Mouse (Mus musculus): ENCODE data around the gene Uvrag. TPM values are rescaled to one million over a fixed set of nuclear protein-coding genes. Genes with fewer than 3 reads are reported as not detected.

Gene Uvrag
- total and polyA plus RNA-seq, 3 experiments = 15.0 to 19.5 TPM; not detected in 1

GRCm38 (mm10) chr7:98887811-98888261 lies 253.1 kb downstream of the Uvrag start:
- DNase-seq (ENCODE audit: low read depth, low spot score) = peak; percentile 61
- H3K4me3 ChIP-seq (ENCODE audit: control insufficient read depth in 1 of 2, insufficient read depth in 1 of 2, low read depth in 2 of 2, low read length in 2 of 2) = no peak overlapping the region
- H3K79me2 ChIP-seq (ENCODE audit: control insufficient read depth, insufficient read depth, low read length, poor library complexity) = no peaks in the 10 kb centered on the region
- no peaks in the 10 kb centered on the region for H3K9me3 ChIP-seq (replicated peaks; ENCODE audit: insufficient read depth, low read length)
- TF ChIP-seq KAT2A (conservative IDR thresholded peaks at IDR 0.05; ENCODE audit: low read depth, low read length) (no peak), TCF12 (IDR thresholded peaks at IDR 0.05; ENCODE audit: low read depth, low read length) (no peak), ZKSCAN1 (IDR thresholded peaks at IDR 0.05; ENCODE audit: low read depth, low read length) (no peak), BHLHE40 (IDR thresholded peaks at IDR 0.05; ENCODE audit: borderline replicate concordance, low read depth, low read length) (no peak), SIN3A (IDR thresholded peaks at IDR 0.05; ENCODE audit: low read length) (no peak), POLR2AphosphoS2 (IDR thresholded peaks at IDR 0.05; ENCODE audit: low read length) (no peak)
- H3K36me3 ChIP-seq (ENCODE audit: control insufficient read depth in 1 of 2, insufficient read depth in 2 of 2, low read length in 2 of 2) = no peaks in the 10 kb centered on the region
- H3K9ac ChIP-seq (ENCODE audit: control insufficient read depth, low read depth, low read length, poor library complexity, severe bottlenecking) = no peak overlapping the region
- no peak overlapping the region for H3K27ac ChIP-seq (ENCODE audit: control insufficient read depth, low read depth, low read length)
- no peaks in the 10 kb centered on the region for H3K4me1 ChIP-seq (ENCODE audit: control insufficient read depth in 1 of 2, insufficient read depth in 2 of 2, low read length in 2 of 2)
- H3K27me3 ChIP-seq (ENCODE audit: control insufficient read depth in 1 of 2, insufficient read depth in 2 of 2, low read length in 2 of 2) = no peaks in the 10 kb centered on the region

GRCm38 (mm10) chr7:98881887-98882286 lies 259.1 kb downstream of the Uvrag start:
- H3K27me3 ChIP-seq (ENCODE audit: control insufficient read depth in 1 of 2, insufficient read depth in 2 of 2, low read length in 2 of 2) = no peaks in the 10 kb centered on the region
- no peaks in the 10 kb centered on the region for H3K9me3 ChIP-seq (replicated peaks; ENCODE audit: insufficient read depth, low read length)
- TF ChIP-seq CTCF (IDR thresholded peaks at IDR 0.05 in 2 of 3, conservative IDR thresholded peaks at IDR 0.05 in 1 of 3; ENCODE audit: control insufficient read depth in 1 of 3, insufficient read depth in 1 of 3, low read depth in 2 of 3, low read length in 3 of 3, poor library complexity in 1 of 3, severe bottlenecking in 1 of 3) (peak in 2 of 3 experiments; percentile 44 to 50; a peak in 4 of 6 replicates), MAZ (IDR thresholded peaks at IDR 0.05; ENCODE audit: low read depth, low read length) (no peak), RAD21 (IDR thresholded peaks at IDR 0.05; ENCODE audit: low read depth, low read length) (peak; percentile 26), SMC3 (IDR thresholded peaks at IDR 0.05; ENCODE audit: low read depth, low read length) (peak; percentile 63), ZKSCAN1 (IDR thresholded peaks at IDR 0.05; ENCODE audit: low read depth, low read length) (no peak)
- DNase-seq (ENCODE audit: low read depth, low spot score) = peak; percentile 10
- no peak overlapping the region for H3K4me3 ChIP-seq (ENCODE audit: control insufficient read depth in 1 of 2, insufficient read depth in 1 of 2, low read depth in 2 of 2, low read length in 2 of 2)
- no peak overlapping the region for H3K9ac ChIP-seq (ENCODE audit: control insufficient read depth, low read depth, low read length, poor library complexity, severe bottlenecking)
- H3K27ac ChIP-seq (ENCODE audit: control insufficient read depth, low read depth, low read length) = no peak overlapping the region
- H3K4me1 ChIP-seq (ENCODE audit: control insufficient read depth in 1 of 2, insufficient read depth in 2 of 2, low read length in 2 of 2) = no peaks in the 10 kb centered on the region
- no peaks in the 10 kb centered on the region for H3K36me3 ChIP-seq (ENCODE audit: control insufficient read depth in 1 of 2, insufficient read depth in 2 of 2, low read length in 2 of 2)
- no peaks in the 10 kb centered on the region for H3K79me2 ChIP-seq (ENCODE audit: control insufficient read depth, insufficient read depth, low read length, poor library complexity)

- no peaks in the 10 kb centered on the region for H3K4me1 ChIP-seq (ENCODE audit: control insufficient read depth in 1 of 2, insufficient read depth in 2 of 2, low read length in 2 of 2)
- DNase-seq (ENCODE audit: low read depth, low spot score) = no peak
- no peak overlapping the region for H3K27ac ChIP-seq (ENCODE audit: control insufficient read depth, low read depth, low read length)
- H3K9me3 ChIP-seq (replicated peaks; ENCODE audit: insufficient read depth, low read length) = no peaks in the 10 kb centered on the region
- no peaks in the 10 kb centered on the region for H3K36me3 ChIP-seq (ENCODE audit: control insufficient read depth in 1 of 2, insufficient read depth in 2 of 2, low read length in 2 of 2)
- no peak overlapping the region for H3K9ac ChIP-seq (ENCODE audit: control insufficient read depth, low read depth, low read length, poor library complexity, severe bottlenecking)
- no peaks in the 10 kb centered on the region; a peak in 1 of 4 replicates for H3K27me3 ChIP-seq (ENCODE audit: control insufficient read depth in 1 of 2, insufficient read depth in 2 of 2, low read length in 2 of 2)
- no peak overlapping the region for H3K4me3 ChIP-seq (ENCODE audit: control insufficient read depth in 1 of 2, insufficient read depth in 1 of 2, low read depth in 2 of 2, low read length in 2 of 2)
- H3K79me2 ChIP-seq (ENCODE audit: control insufficient read depth, insufficient read depth, low read length, poor library complexity) = no peaks in the 10 kb centered on the region
- no peak for TF ChIP-seq E2F4 (IDR thresholded peaks at IDR 0.05; ENCODE audit: borderline replicate concordance, low read depth, low read length)
- no peak for TF ChIP-seq GATA1 (IDR thresholded peaks at IDR 0.05; ENCODE audit: low read depth, low read length)
- no peak for TF ChIP-seq POLR2AphosphoS2 (IDR thresholded peaks at IDR 0.05; ENCODE audit: low read length)
- no peak for TF ChIP-seq GABPA (IDR thresholded peaks at IDR 0.05; ENCODE audit: low read depth, low read length)
- TF ChIP-seq MXI1 (IDR thresholded peaks at IDR 0.05; ENCODE audit: low read depth, low read length) = no peak
- TF ChIP-seq KAT2A (conservative IDR thresholded peaks at IDR 0.05; ENCODE audit: low read depth, low read length) = no peak
- TF ChIP-seq MYB (IDR thresholded peaks at IDR 0.05; ENCODE audit: low read depth, low read length) = no peak
- no peak for TF ChIP-seq ZC3H11A (IDR thresholded peaks at IDR 0.05; ENCODE audit: low read depth, low read length)
- TF ChIP-seq MEF2A (IDR thresholded peaks at IDR 0.05; ENCODE audit: extremely low read depth, insufficient replicate concordance, low read depth, low read length, poor library complexity, severe bottlenecking) = no peak
- TF ChIP-seq ZKSCAN1 (IDR thresholded peaks at IDR 0.05; ENCODE audit: low read depth, low read length) = no peak
- TF ChIP-seq CHD2 (IDR thresholded peaks at IDR 0.05; ENCODE audit: low read length) = no peak
- TF ChIP-seq HCFC1 (IDR thresholded peaks at IDR 0.05; ENCODE audit: low read depth, low read length) = no peak
These were observed 261.8 kb downstream of the Uvrag start for GRCm38 (mm10) chr7:98879176-98879575.
